Mouse (Mus musculus): Measurements from ENCODE around the gene Mpz. TPM values are rescaled to one million over a fixed set of nuclear protein-coding genes. Genes with fewer than 3 reads are reported as not detected.
A peak's percentile ranks its signal among the peaks of the same experiment; 100 is the strongest.

Gene Mpz
- total RNA-seq (2015) (not detected in 2 replicates), total RNA-seq (2017) (not detected in 2 replicates)

DNA sequence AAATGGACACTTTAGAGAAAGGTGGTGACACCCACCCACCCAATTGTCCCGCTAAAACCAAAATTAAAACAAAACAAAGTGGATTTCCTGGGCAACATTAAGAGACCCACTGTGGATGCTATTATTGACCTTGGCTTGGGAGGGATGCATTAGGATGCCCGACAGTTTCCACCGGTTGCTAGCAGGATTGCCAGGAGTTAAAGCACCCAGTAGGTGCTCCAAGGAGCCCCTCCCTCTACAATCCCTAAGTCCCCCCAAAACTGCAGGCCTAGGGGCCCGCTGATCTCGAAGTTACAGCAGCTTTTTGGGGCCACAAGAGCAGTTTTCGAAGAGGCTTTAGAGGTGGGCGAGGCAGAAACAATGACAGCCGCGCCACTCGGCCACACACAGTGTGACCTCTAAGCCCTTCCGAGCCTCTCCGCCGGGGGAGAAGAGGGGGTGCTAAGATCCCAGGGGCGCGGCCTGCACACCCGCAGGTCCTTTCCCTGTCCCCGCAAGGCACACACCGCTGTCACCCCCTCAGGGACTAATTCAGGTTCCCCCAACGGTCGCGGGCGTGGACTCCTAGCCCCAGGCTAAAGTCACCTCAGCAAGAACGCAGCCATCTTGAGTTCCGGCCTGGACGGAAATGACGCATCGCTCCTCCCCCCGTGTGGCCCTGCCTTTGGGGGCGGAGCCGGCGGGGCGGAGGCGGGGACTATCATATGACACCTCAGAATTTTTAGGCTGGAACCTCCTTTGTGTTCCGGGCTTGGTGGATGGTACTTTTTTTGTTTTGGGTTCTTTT lies at the start of gene Mpz, which contains the start of gene Sdhc:
Mpz (plus strand) TSS at position 738 of the 787 bp plus-strand sequence.
Sdhc (minus strand) TSS at position 630 of the 787 bp plus-strand sequence.
- peak; percentile 99 for ATAC-seq (ENCODE audit: poor library complexity, severe bottlenecking)

DNA sequence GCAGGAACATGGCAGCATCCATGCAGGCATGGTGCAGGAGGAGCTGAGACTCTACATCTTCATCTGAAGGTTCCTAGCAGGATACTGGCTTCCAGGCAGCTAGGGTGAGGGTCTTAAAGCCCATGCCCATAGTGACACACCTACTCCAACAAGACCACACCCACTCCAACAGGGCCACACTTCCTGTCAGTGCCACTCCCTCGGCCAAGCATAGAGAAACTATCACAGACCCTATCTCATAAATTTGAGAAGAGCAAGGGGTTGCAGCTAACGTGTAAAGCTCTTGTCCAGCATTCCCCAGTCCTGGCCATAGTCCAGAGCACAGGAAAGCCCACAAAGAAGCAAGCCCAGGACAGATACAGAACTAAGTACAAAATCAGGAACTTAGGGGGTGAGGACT lies 49.5 kb upstream of the Mpz start:
- no peak for ATAC-seq (ENCODE audit: poor library complexity, severe bottlenecking)

- ATAC-seq (ENCODE audit: poor library complexity, severe bottlenecking): peak; percentile 71
These were observed 48.6 kb upstream of the Mpz start for GRCm38 (mm10) chr1:171101733-171102546.

GRCm38 (mm10) chr1:171102547-171103177 lies 47.8 kb upstream of the Mpz start:
- ATAC-seq (ENCODE audit: poor library complexity, severe bottlenecking): peak; percentile 65

DNA sequence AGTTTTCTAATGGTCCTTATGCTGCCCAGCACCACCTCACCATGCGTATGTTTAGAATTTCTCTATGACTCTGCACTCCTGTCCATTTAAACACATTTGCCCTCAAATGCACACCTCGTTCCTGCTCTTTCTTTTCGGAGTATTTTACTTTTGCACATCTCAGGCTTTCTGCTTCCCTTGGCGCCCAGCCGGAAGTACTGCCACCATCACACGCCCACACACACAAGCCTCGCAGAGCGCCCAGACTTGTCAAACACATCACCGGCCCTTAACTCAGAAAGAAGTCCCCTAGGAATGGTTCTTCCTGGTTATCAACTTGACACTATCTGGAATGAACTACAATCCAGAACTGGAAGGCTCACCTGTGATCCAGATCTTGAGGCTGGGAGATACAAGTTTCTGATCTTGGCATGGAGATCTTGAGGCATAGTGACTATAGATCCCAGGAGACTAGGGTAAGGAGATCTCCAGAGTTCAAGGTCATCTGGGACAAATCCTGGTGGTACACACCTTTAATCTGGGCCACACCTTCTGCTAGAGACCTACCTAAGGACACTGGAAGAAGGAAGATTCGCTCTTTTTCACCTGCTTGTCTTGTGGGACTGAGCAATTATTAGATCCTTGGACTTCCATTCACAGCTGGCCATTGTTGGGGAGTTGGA lies 47.2 kb upstream of the Mpz start:
- ATAC-seq (ENCODE audit: poor library complexity, severe bottlenecking): peak; percentile 29

DNA sequence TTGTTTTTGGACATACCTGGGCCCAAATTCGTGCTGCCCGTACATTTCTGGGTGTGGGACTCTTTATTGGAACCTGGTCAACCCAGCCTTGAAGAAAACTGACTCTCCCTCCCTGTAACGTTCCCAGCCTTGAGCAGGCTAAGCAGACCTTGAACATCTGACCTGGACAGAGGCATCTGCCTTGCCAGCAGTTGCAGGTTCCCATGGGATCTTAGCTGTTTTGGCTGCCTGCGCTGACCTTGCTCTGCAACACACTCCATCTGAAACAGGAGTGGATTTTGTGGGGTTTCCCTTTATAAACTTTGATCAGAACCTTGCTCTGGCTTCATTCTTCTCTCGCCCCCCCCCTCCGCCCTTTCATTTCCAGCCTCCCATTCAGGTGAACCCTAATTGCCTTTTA lies 45.3 kb upstream of the Mpz start:
- no peak for ATAC-seq (ENCODE audit: poor library complexity, severe bottlenecking)

DNA sequence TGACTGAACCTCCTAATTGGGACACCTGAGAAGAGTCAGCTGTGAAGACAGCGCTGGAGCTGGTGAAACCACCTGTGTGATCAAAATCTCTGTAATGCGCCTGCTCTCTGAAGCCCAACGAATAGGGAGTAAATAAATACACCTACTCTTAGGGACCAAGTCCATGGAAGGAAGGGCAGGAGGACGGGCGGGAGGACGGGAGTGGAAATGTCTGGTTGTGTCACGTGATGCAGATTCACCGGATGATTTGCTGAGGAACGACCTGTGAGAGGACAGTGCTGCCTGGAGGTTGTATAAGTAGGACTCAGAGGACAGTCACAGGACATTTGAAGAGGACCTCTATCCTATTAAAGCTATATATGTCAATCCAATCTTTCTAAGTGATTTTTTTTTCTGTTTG lies 40.9 kb upstream of the Mpz start:
- ATAC-seq (ENCODE audit: poor library complexity, severe bottlenecking): no peak

- ATAC-seq (ENCODE audit: poor library complexity, severe bottlenecking): no peak
These were observed 39.9 kb upstream of the Mpz start for GRCm38 (mm10) chr1:171110659-171111019.

GRCm38 (mm10) chr1:171111020-171111780 lies 39.3 kb upstream of the Mpz start:
- ATAC-seq (ENCODE audit: poor library complexity, severe bottlenecking): peak; percentile 84

DNA sequence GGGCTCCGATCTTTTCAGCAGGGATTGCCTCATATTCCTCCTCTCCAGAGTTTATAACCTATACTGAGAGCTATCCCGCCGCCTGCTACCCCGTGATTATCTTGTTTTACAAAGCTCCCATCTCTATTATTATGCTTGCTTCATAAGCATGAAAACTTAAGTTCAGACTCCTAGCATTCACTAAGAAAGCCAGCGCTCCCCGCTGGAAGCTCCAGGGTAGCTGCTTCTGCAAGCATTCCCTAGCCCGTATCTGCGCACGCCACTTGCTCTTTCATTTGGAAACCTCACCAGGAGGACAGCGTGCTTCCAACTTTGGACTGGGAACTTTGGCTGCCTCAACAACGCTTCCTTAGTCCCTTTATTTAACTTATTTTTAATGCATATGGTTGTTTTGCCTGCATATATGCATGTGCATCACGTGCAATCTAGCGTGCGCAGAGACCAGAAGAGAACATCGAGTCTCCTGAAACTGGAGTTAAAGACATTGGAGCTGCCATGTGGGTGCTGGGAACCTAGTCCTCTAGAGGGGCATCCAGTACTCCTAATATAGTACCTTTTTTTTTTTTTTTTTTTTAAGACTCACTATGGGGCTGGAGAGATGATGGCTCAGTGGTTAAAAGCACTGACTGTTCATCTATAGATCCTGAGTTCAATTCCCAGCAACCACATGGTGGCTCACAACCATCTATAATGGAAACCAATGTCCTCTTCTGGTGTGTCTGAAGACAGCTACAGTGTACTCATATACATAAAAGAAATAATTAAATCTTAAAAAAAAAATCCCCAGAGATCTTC lies 38.5 kb upstream of the Mpz start:
- ATAC-seq (ENCODE audit: poor library complexity, severe bottlenecking): peak; percentile 17; the same call in 1 of the 2 replicates

DNA sequence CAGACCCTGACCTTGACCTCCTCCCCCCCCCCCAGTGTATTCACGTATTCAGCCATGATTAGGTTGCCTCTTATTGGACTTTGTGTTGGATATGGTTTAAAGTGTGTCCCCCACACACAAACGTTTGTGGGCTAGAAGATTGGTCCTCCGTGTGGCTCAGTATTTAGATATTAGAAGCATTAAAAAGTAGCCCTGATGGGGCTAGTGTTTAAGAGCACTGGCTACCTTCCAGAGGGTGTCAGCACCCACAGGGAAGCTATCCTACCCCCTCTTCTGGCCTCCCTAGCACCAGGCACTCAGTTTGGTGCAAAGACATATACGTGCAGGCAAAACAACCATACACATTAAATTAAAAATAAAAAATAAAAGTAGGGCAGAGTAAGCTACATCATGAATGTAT lies 37.5 kb upstream of the Mpz start:
- no peak for ATAC-seq (ENCODE audit: poor library complexity, severe bottlenecking)

- ATAC-seq (ENCODE audit: poor library complexity, severe bottlenecking): peak; percentile 67
These were observed 36.6 kb upstream of the Mpz start, which contains the start of gene Cfap126 for GRCm38 (mm10) chr1:171113873-171114299. Cfap126 (plus strand) TSS chr1:171113918.

GRCm38 (mm10) chr1:171116280-171116679 lies 34.2 kb upstream of the Mpz start:
- no peak for ATAC-seq (ENCODE audit: poor library complexity, severe bottlenecking)

DNA sequence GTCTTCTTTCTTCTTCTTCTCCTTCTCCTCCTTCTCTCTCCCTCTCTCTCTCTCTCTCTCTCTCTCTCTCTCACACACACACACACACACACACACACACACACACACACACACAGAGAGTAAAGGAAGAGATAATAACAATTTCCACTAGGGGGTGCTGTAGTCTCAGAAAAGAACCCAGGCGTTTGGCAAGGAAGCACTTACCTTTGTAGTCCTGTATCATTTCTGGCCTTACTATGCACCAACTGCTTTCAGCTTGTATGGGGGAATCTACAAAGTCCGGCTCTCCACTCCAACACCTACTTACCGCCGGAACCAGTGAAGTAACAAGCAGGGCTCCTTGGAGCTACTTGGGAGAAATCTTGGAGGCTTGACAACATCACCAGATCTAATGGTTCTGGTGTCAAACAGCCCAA lies 32.2 kb upstream of the Mpz start:
- ATAC-seq (ENCODE audit: poor library complexity, severe bottlenecking): peak; percentile 72

- no peak for ATAC-seq (ENCODE audit: poor library complexity, severe bottlenecking)
These were observed 31.5 kb upstream of the Mpz start for GRCm38 (mm10) chr1:171118996-171119395.

DNA sequence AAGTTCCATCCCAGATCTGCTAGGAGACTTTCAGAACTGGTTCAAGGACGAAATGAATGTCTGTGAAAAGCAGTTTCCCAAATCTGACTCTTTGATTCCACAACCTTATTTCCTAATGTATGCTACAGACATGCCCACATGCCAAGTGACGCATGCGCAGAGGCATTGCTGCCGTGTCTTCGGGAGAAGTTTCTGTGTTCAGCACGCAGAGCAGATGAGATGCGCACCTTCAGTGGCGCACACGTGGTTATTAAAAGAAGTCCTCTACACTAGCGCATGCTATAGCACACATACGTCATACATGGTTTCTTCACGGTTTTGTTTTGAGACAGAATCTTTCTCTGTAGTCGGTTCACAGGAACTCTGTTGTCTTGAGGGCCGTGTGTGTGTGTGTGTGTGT lies 31.1 kb upstream of the Mpz start:
- ATAC-seq (ENCODE audit: poor library complexity, severe bottlenecking): no peak

DNA sequence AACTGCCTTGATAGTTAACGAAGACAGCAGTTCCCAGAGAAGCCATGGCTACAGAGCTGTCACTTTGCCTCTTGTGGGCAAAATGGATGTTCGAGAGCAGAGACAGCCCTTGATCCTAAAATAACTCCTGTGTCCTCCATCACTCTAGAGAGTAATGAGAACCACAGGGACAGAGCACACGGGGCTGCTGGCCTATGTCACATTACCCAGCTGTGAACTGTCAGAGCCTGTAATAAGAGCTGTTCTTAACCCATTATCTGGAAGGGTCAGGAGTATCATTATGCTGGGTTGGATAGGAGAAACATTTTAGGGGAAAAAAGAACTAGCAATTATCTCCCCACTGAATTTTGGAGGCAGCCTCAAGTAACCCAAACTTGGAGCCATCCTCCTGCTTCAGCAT lies 29.6 kb upstream of the Mpz start:
- no peak for ATAC-seq (ENCODE audit: poor library complexity, severe bottlenecking)

DNA sequence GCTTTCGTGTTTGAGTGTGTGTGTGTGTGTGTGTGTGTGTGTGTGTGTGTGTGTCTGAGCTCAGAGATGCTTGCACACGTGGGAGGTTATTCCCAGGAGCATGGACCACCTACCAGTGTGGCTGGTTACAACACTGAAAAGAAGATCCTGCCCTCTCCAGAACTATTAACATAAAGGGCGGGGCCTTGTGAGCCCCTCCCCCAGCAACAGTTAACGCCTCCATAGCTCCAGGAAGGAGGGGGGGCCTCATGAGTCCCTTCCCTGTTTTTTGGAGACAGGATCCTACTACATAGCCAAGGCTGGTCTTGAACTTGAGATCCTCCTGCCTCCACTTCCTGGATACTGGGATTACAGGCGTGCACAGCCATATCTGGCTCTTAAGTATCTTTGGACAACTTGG lies 28.7 kb upstream of the Mpz start:
- ATAC-seq (ENCODE audit: poor library complexity, severe bottlenecking): no peak

- ATAC-seq (ENCODE audit: poor library complexity, severe bottlenecking): peak; percentile 89
These were observed 27.6 kb upstream of the Mpz start for GRCm38 (mm10) chr1:171122932-171123331.
